Mouse (Mus musculus) intestine, embryonic 14.5 days (tissue): ENCODE data around the gene 1700016D06Rik. TPM values are rescaled to one million over a fixed set of nuclear protein-coding genes. Genes with fewer than 3 reads are reported as not detected.

Source experiments
- ATAC-seq: fragments of 200-750 bp; cut with Nextera tagmentation; replicated peaks from 2 replicates; pipeline ENCODE4 v1.8.0; 2017; ENCODE audit warnings: low read depth, moderate number of reproducible peaks, moderate TSS enrichment, moderate library complexity; ENCODE audit not compliant: low FRiP score, low TSS enrichment
- DNase-seq: peaks from one replicate; pipeline ENCODE4 v3.0.0-alpha.2; 2018; ENCODE audit warnings: low spot score
- H3K27ac ChIP-seq: fragments of 300-500 bp; sonication (generic); 2 replicates; pipeline ENCODE4 v1.5.1; 2014; ENCODE audit warnings: low read depth, mild to moderate bottlenecking, control low read depth
- H3K27me3 ChIP-seq: fragments of 300-500 bp; sonication (generic); replicated peaks from 2 replicates; pipeline ENCODE4 v1.6.1; 2014; ENCODE audit warnings: low read length, control low read depth; ENCODE audit not compliant: control insufficient read depth, insufficient read depth
- H3K36me3 ChIP-seq: fragments of 300-500 bp; sonication (generic); 2 replicates; pipeline ENCODE4 v1.6.1; 2014; ENCODE audit warnings: low read length, control low read depth; ENCODE audit not compliant: control insufficient read depth, insufficient read depth
- H3K4me1 ChIP-seq: fragments of 300-500 bp; sonication (generic); replicated peaks from 2 replicates; pipeline ENCODE4 v1.6.1; 2014; ENCODE audit warnings: low read length, control low read depth, mixed read lengths; ENCODE audit not compliant: control insufficient read depth, insufficient read depth
- H3K4me2 ChIP-seq: fragments of 300-500 bp; sonication (generic); 2 replicates; pipeline ENCODE4 v1.6.1; 2014; ENCODE audit warnings: low read length
- H3K4me3 ChIP-seq: fragments of 300-500 bp; sonication (generic); 2 replicates; pipeline ENCODE4 v1.5.1; 2014; ENCODE audit warnings: low read depth, low read length, control low read depth, mixed read lengths
- H3K9ac ChIP-seq: fragments of 300-500 bp; sonication (generic); 2 replicates; pipeline ENCODE4 v1.6.1; 2014; ENCODE audit warnings: mild to moderate bottlenecking, low read length
- H3K9me3 ChIP-seq: fragments of 300-500 bp; sonication (generic); 2 replicates; pipeline ENCODE4 v1.6.1; 2016; ENCODE audit warnings: low read length, control low read depth; ENCODE audit not compliant: control insufficient read depth
- WGBS: fragments of 180-500 bp; shearing (Covaris S2); extraction: QIAGEN DNeasy Blood & Tissue Kit; methylation state at CpG from one replicate; pipeline ENCODE4 v1.1.7; 2014; 5-methylcytosine and 5-hydroxymethylcytosine counted together
- polyA plus RNA-seq: library from polyadenylated mRNA; unstranded; fragments of >200 nt; fragmentation: Nextera tagmentation; extraction: Ambion mirVana; gene quantifications from 2 replicates; pipeline ENCODE4 v1.2.1, GENCODE M21; 2014

Gene 1700016D06Rik
- polyA plus RNA-seq, 1 experiment from 2014 or later, result not detected

- Histone ChIP-seq H3K27ac (no peak overlapping the region), H3K27me3 (no peaks in the 10 kb centered on the region), H3K4me2 (no peak overlapping the region), H3K9ac (no peak overlapping the region), H3K4me3 (no peak overlapping the region), H3K4me1 (0 out of 2 replicates have a peak, but pooled peaks cover 4% of the 10 kb centered on the region), H3K36me3 (no peaks in the 10 kb centered on the region), H3K9me3 (no peaks in the 10 kb centered on the region)
- no peak for ATAC-seq
- 41% methylated on average over 2 of the region's 2 CpGs for WGBS
- no peak for DNase-seq
Observed at GRCm38 (mm10) chr8:11708815-11709214, 8.0 kb upstream of the 1700016D06Rik start.

- H3K9me3 ChIP-seq, result no peaks in the 10 kb centered on the region
- no peaks in the 10 kb centered on the region for H3K27me3 ChIP-seq
- no peak for DNase-seq
- H3K27ac ChIP-seq, result no peak overlapping the region
- no peak overlapping the region for H3K4me2 ChIP-seq
- no peak for ATAC-seq
- 24% methylated on average over 3 of the region's 3 CpGs for WGBS
- no peaks in the 10 kb centered on the region for H3K36me3 ChIP-seq
- H3K4me3 ChIP-seq, result no peak overlapping the region
- no peak overlapping the region for H3K9ac ChIP-seq
- 0 out of 2 replicates have a peak, but pooled peaks cover 4% of the 10 kb centered on the region for H3K4me1 ChIP-seq
Observed at GRCm38 (mm10) chr8:11707701-11708100, 6.8 kb upstream of the 1700016D06Rik start.

GRCm38 (mm10) chr8:11705818-11706217 is 5.0 kb upstream of the 1700016D06Rik start:
- H3K9me3 ChIP-seq, result no peaks in the 10 kb centered on the region
- ATAC-seq (no peak), DNase-seq (no peak)
- no peaks in the 10 kb centered on the region for H3K27me3 ChIP-seq
- peaks cover 4% of the 10 kb centered on the region; the same call in 1 of the 2 replicates for H3K4me1 ChIP-seq
- no peak overlapping the region for H3K27ac ChIP-seq
- H3K9ac ChIP-seq, result no peak overlapping the region
- WGBS, result 72% methylated on average over 12 of the region's 12 CpGs
- no peak overlapping the region for H3K4me2 ChIP-seq
- no peaks in the 10 kb centered on the region for H3K36me3 ChIP-seq
- no peak overlapping the region for H3K4me3 ChIP-seq

GRCm38 (mm10) chr8:11704716-11705420 is 4.0 kb upstream of the 1700016D06Rik start:
- H3K4me3 ChIP-seq, result no peak overlapping the region
- peaks cover 4% of the 10 kb centered on the region; the same call in 1 of the 2 replicates for H3K4me1 ChIP-seq
- ATAC-seq (no peak), DNase-seq (no peak)
- H3K9me3 ChIP-seq, result no peaks in the 10 kb centered on the region
- WGBS, result 63% methylated on average over 6 of the region's 6 CpGs
- no peak overlapping the region for H3K4me2 ChIP-seq
- H3K9ac ChIP-seq, result no peak overlapping the region
- H3K36me3 ChIP-seq, result no peaks in the 10 kb centered on the region
- H3K27me3 ChIP-seq, result no peaks in the 10 kb centered on the region
- H3K27ac ChIP-seq, result no peak overlapping the region

GRCm38 (mm10) chr8:11703789-11704188 is 2.9 kb upstream of the 1700016D06Rik start:
- ATAC-seq (no peak), DNase-seq (no peak)
- H3K9ac ChIP-seq, result no peak overlapping the region
- no peaks in the 10 kb centered on the region for H3K9me3 ChIP-seq
- H3K4me3 ChIP-seq, result no peak overlapping the region
- H3K4me2 ChIP-seq, result no peak overlapping the region
- no peak overlapping the region for H3K27ac ChIP-seq
- no peaks in the 10 kb centered on the region; the same call in 1 of the 2 replicates for H3K4me1 ChIP-seq
- H3K36me3 ChIP-seq, result no peaks in the 10 kb centered on the region
- no peaks in the 10 kb centered on the region for H3K27me3 ChIP-seq
- WGBS, result 80% methylated on average over 5 of the region's 5 CpGs

GRCm38 (mm10) chr8:11701428-11701827 is 565 bp upstream of the 1700016D06Rik start:
- H3K36me3 ChIP-seq, result no peaks in the 10 kb centered on the region
- H3K9ac ChIP-seq, result no peak overlapping the region
- WGBS, result 78% methylated on average over 6 of the region's 6 CpGs
- no peaks in the 10 kb centered on the region for H3K27me3 ChIP-seq
- no peaks in the 10 kb centered on the region; the same call in 1 of the 2 replicates for H3K4me1 ChIP-seq
- ATAC-seq, result no peak
- H3K27ac ChIP-seq, result no peak overlapping the region
- DNase-seq, result no peak
- no peaks in the 10 kb centered on the region for H3K9me3 ChIP-seq
- no peak overlapping the region for H3K4me2 ChIP-seq
- no peak overlapping the region for H3K4me3 ChIP-seq

GRCm38 (mm10) chr8:11700060-11701032 is 517 bp downstream of the 1700016D06Rik start:
- 34% methylated on average over 26 of the region's 26 CpGs for WGBS
- Histone ChIP-seq H3K27ac (no peak overlapping the region), H3K9me3 (no peaks in the 10 kb centered on the region), H3K4me3 (0 out of 2 replicates have a peak overlapping the region, but pooled peaks have one; percentile 8), H3K27me3 (no peaks in the 10 kb centered on the region), H3K4me1 (no peaks in the 10 kb centered on the region; the same call in 1 of the 2 replicates), H3K4me2 (peak overlapping the region; percentile 38; the same call in 1 of the 2 replicates), H3K9ac (peak overlapping the region; percentile 20; the same call in 1 of the 2 replicates), H3K36me3 (no peaks in the 10 kb centered on the region)
- ATAC-seq, result peak; percentile 70
- peak; percentile 94 for DNase-seq

GRCm38 (mm10) chr8:11699442-11700001 is 1.3 kb downstream of the 1700016D06Rik start:
- Histone ChIP-seq H3K27me3 (no peaks in the 10 kb centered on the region), H3K4me3 (no peak overlapping the region), H3K4me2 (no peak overlapping the region), H3K4me1 (no peaks in the 10 kb centered on the region; the same call in 1 of the 2 replicates), H3K27ac (no peak overlapping the region), H3K9me3 (no peaks in the 10 kb centered on the region), H3K36me3 (no peaks in the 10 kb centered on the region), H3K9ac (no peak overlapping the region)
- DNase-seq (no peak), ATAC-seq (no peak)
- WGBS, result 76% methylated on average over 5 of the region's 5 CpGs
